In genomic region chr4:55071535-55071934, GRCm38 (mm10) we compare ENCODE assay signal across 21 mouse cellular contexts.
DNase-seq lines count a peak whose midpoint lies in the region; ATAC-seq and TF ChIP-seq lines count a peak whose summit lies in the region.
"Had no signal": no experiment of that assay in that cellular context is flagged by ENCODE, and none has a peak within 500 bp of the region (broad histone marks: within the 10 kb centered on the region; RNA-seq: fewer than 3 reads in every experiment).

No protein-coding gene starts in this region.

- 88% methylated on average over 5 of the region's 5 CpGs for WGBS in forebrain, embryonic 10.5 days
- WGBS in forebrain, embryonic 11.5 days = 83% methylated on average over 5 of the region's 5 CpGs
- WGBS in embryonic facial prominence, embryonic 15.5 days = 70% methylated on average over 5 of the region's 5 CpGs
- WGBS in hindbrain, embryonic 12.5 days = 68% methylated on average over 5 of the region's 5 CpGs
- 52% methylated on average over 5 of the region's 5 CpGs for WGBS in midbrain, embryonic 15.5 days

- no peaks in the 10 kb centered on the region for H3K9me3 ChIP-seq in forebrain, embryonic 10.5 days
- no peaks in the 10 kb centered on the region for H3K9me3 ChIP-seq in forebrain, embryonic 11.5 days (ENCODE audit: control insufficient read depth, low read length)
- H3K9me3 ChIP-seq in embryonic facial prominence, embryonic 15.5 days (replicated peaks) = no peaks in the 10 kb centered on the region
- H3K9me3 ChIP-seq in hindbrain, embryonic 12.5 days (replicated peaks) = no peaks in the 10 kb centered on the region
- H3K9me3 ChIP-seq in midbrain, embryonic 15.5 days = no peaks in the 10 kb centered on the region
- H3K9me3 ChIP-seq: limb, embryonic 12.5 days; liver, embryonic 13.5 days; lung, embryonic 15.5 days had no signal

- DNase-seq in forebrain, embryonic 10.5 days (ENCODE audit: extremely low spot score, low spot score) = no peak
- no peak for DNase-seq in forebrain, embryonic 11.5 days (ENCODE audit: low spot score)
- DNase-seq in layer of hippocampus, adult 2 months (ENCODE audit: low spot score in 2 of 2) = no peak
- DNase-seq in urinary bladder, postnatal 4 days (ENCODE audit: low spot score in 2 of 2) = no peak
- no peak for DNase-seq in kidney, adult 8-10 months
- DNase-seq: adrenal gland, adult 8-10 months; cerebellum, adult 11-12 months; cerebellum, postnatal 36 days; heart, postnatal 4 days; kidney, adult 11 months; kidney, postnatal 25 days; layer of hippocampus, adult 9-11 months; liver, embryonic 13.5 days; right cerebral cortex, postnatal 4 days; thymus, postnatal 25 days had no signal

- peaks cover 100% of the 10 kb centered on the region for H3K36me3 ChIP-seq in forebrain, embryonic 10.5 days (replicated peaks)
- H3K36me3 ChIP-seq in forebrain, embryonic 11.5 days (ENCODE audit: control insufficient read depth, insufficient read depth, low read length) = peaks cover 21% of the 10 kb centered on the region
- H3K36me3 ChIP-seq in embryonic facial prominence, embryonic 15.5 days = peaks cover 17% of the 10 kb centered on the region
- peaks cover 67% of the 10 kb centered on the region for H3K36me3 ChIP-seq in hindbrain, embryonic 12.5 days
- peaks cover 22% of the 10 kb centered on the region; the same call in 1 of the 2 replicates for H3K36me3 ChIP-seq in midbrain, embryonic 15.5 days (replicated peaks)
- H3K36me3 ChIP-seq: liver, embryonic 13.5 days had no signal

- peaks cover 2% of the 10 kb centered on the region for H3K4me1 ChIP-seq in forebrain, embryonic 10.5 days
- H3K4me1 ChIP-seq in forebrain, embryonic 11.5 days (replicated peaks; ENCODE audit: control insufficient read depth, insufficient read depth, low read length) = no peaks in the 10 kb centered on the region
- no peaks in the 10 kb centered on the region for H3K4me1 ChIP-seq in embryonic facial prominence, embryonic 15.5 days
- peaks cover 5% of the 10 kb centered on the region for H3K4me1 ChIP-seq in hindbrain, embryonic 12.5 days
- peaks cover under 1% of the 10 kb centered on the region for H3K4me1 ChIP-seq in midbrain, embryonic 15.5 days
- H3K4me1 ChIP-seq: limb, embryonic 12.5 days; liver, embryonic 13.5 days had no signal

- H3K4me3 ChIP-seq in forebrain, embryonic 10.5 days = no peak overlapping the region
- no peak overlapping the region for H3K4me3 ChIP-seq in forebrain, embryonic 11.5 days (ENCODE audit: low read depth, low read length)
- H3K4me3 ChIP-seq in embryonic facial prominence, embryonic 15.5 days (replicated peaks) = no peak overlapping the region
- H3K4me3 ChIP-seq in hindbrain, embryonic 12.5 days = no peak overlapping the region
- H3K4me3 ChIP-seq in midbrain, embryonic 15.5 days = no peak overlapping the region
- H3K4me3 ChIP-seq in layer of hippocampus, adult 2 months = no peak overlapping the region
- H3K4me3 ChIP-seq: limb, embryonic 12.5 days; liver, embryonic 13.5 days; lung, embryonic 15.5 days; myocyte had no signal

- H3K27ac ChIP-seq in forebrain, embryonic 10.5 days = 0 out of 2 replicates have a peak overlapping the region, but pooled peaks have one; percentile 56
- no peak overlapping the region for H3K27ac ChIP-seq in forebrain, embryonic 11.5 days (ENCODE audit: low read depth, low read length)
- H3K27ac ChIP-seq in embryonic facial prominence, embryonic 15.5 days (replicated peaks) = no peak overlapping the region
- 0 out of 2 replicates have a peak overlapping the region, but pooled peaks have one; percentile 12 for H3K27ac ChIP-seq in hindbrain, embryonic 12.5 days
- no peak overlapping the region for H3K27ac ChIP-seq in midbrain, embryonic 15.5 days
- no peak overlapping the region for H3K27ac ChIP-seq in layer of hippocampus, adult 2 months
- H3K27ac ChIP-seq: limb, embryonic 12.5 days; liver, embryonic 13.5 days; lung, embryonic 15.5 days had no signal

- no peak for TF ChIP-seq CTCF in layer of hippocampus, adult 2 months (conservative IDR thresholded peaks at IDR 0.05)

- H3K4me2 ChIP-seq in forebrain, embryonic 11.5 days (ENCODE audit: low read depth, low read length, severe bottlenecking) = no peak overlapping the region
- H3K4me2 ChIP-seq in embryonic facial prominence, embryonic 15.5 days (replicated peaks) = no peak overlapping the region
- no peak overlapping the region for H3K4me2 ChIP-seq in hindbrain, embryonic 12.5 days (replicated peaks)
- H3K4me2 ChIP-seq in midbrain, embryonic 15.5 days = no peak overlapping the region
- H3K4me2 ChIP-seq: limb, embryonic 12.5 days; liver, embryonic 13.5 days; lung, embryonic 15.5 days had no signal

- no peaks in the 10 kb centered on the region for H3K27me3 ChIP-seq in forebrain, embryonic 10.5 days (ENCODE audit: poor library complexity, severe bottlenecking)
- no peaks in the 10 kb centered on the region for H3K27me3 ChIP-seq in forebrain, embryonic 11.5 days (ENCODE audit: control insufficient read depth, insufficient read depth, low read length)
- H3K27me3 ChIP-seq in embryonic facial prominence, embryonic 15.5 days = no peaks in the 10 kb centered on the region
- no peaks in the 10 kb centered on the region for H3K27me3 ChIP-seq in hindbrain, embryonic 12.5 days
- H3K27me3 ChIP-seq in midbrain, embryonic 15.5 days (replicated peaks) = no peaks in the 10 kb centered on the region
- H3K27me3 ChIP-seq: limb, embryonic 12.5 days; liver, embryonic 13.5 days; lung, embryonic 15.5 days had no signal

- no peak for ATAC-seq in forebrain, embryonic 11.5 days (replicated peaks; ENCODE audit: low FRiP score)
- peak; percentile 69 for ATAC-seq in embryonic facial prominence, embryonic 15.5 days (ENCODE audit: insufficient number of reproducible peaks, low FRiP score, low TSS enrichment, low read depth)
- ATAC-seq in hindbrain, embryonic 12.5 days (ENCODE audit: low FRiP score) = peak; percentile 83
- peak; percentile 58; the same call in 1 of the 2 replicates for ATAC-seq in midbrain, embryonic 15.5 days (replicated peaks)

- no peak overlapping the region for H3K9ac ChIP-seq in forebrain, embryonic 11.5 days (ENCODE audit: low read length)
- no peak overlapping the region for H3K9ac ChIP-seq in embryonic facial prominence, embryonic 15.5 days
- H3K9ac ChIP-seq in hindbrain, embryonic 12.5 days = no peak overlapping the region
- H3K9ac ChIP-seq in midbrain, embryonic 15.5 days = no peak overlapping the region
- H3K9ac ChIP-seq: limb, embryonic 12.5 days; liver, embryonic 13.5 days; lung, embryonic 15.5 days had no signal

Comparison
In these comparisons a context has a peak if more than half of its experiments do, and no peak if none do; other contexts are left out.
1. H3K27ac ChIP-seq: peak in forebrain, embryonic 10.5 days (single experiment) and hindbrain, embryonic 12.5 days (single experiment); none in forebrain, embryonic 11.5 days (single experiment), embryonic facial prominence, embryonic 15.5 days (single experiment), midbrain, embryonic 15.5 days (single experiment) and layer of hippocampus, adult 2 months (single experiment).